Mouse (Mus musculus) liver, embryonic 16.5 days (tissue): Measurements from ENCODE around the gene Ppp1r12b. TPM values are rescaled to one million over a fixed set of nuclear protein-coding genes. Genes with fewer than 3 reads are reported as not detected.

Experiments used
- ATAC-seq: fragments of 200-750 bp; cut with Nextera tagmentation; 2 replicates; pipeline ENCODE4 v1.8.0; 2017; ENCODE audit warnings: low read depth, mild to moderate bottlenecking, moderate number of reproducible peaks, moderate library complexity
- H3K27ac ChIP-seq: fragments of 300-500 bp; sonication (generic); 2 replicates; pipeline ENCODE4 v1.5.1; 2014; ENCODE audit warnings: mild to moderate bottlenecking, low read length
- H3K27me3 ChIP-seq: fragments of 300-500 bp; sonication (generic); 2 replicates; pipeline ENCODE4 v1.6.1; 2014; ENCODE audit warnings: low read depth, low read length, mixed read lengths; ENCODE audit not compliant: control insufficient read depth, insufficient read depth
- H3K36me3 ChIP-seq: fragments of 300-500 bp; sonication (generic); 2 replicates; pipeline ENCODE4 v1.6.1; 2014; ENCODE audit warnings: mild to moderate bottlenecking; ENCODE audit not compliant: control insufficient read depth, insufficient read depth
- H3K4me1 ChIP-seq: fragments of 300-500 bp; sonication (generic); 2 replicates; pipeline ENCODE4 v1.6.1; 2014; ENCODE audit warnings: low read depth, low read length, mixed read lengths; ENCODE audit not compliant: control insufficient read depth
- H3K4me2 ChIP-seq: fragments of 300-500 bp; sonication (generic); 2 replicates; pipeline ENCODE4 v1.6.1; 2014; ENCODE audit warnings: low read depth, low read length, mixed read lengths
- H3K4me3 ChIP-seq: fragments of 300-500 bp; sonication (generic); 2 replicates; pipeline ENCODE4 v1.5.1; 2014; ENCODE audit warnings: low read depth, mild to moderate bottlenecking, low read length
- H3K9ac ChIP-seq: fragments of 300-500 bp; sonication (generic); 2 replicates; pipeline ENCODE4 v1.6.1; 2014; ENCODE audit warnings: low read depth, low read length
- H3K9me3 ChIP-seq: fragments of 300-500 bp; sonication (generic); replicated peaks from 2 replicates; pipeline ENCODE4 v1.6.1; 2016; ENCODE audit warnings: low read length; ENCODE audit not compliant: control insufficient read depth
- WGBS: fragments of 180-500 bp; shearing (Covaris S2); extraction: QIAGEN DNeasy Blood & Tissue Kit; methylation state at CpG from one replicate; pipeline ENCODE4 v1.1.7; 2014; ENCODE audit not compliant: insufficient replicate concordance; 5-methylcytosine and 5-hydroxymethylcytosine counted together
- polyA plus RNA-seq: library from polyadenylated mRNA; unstranded; fragments of >200 nt; fragmentation: Nextera tagmentation; extraction: Ambion mirVana; gene quantifications from 2 replicates; pipeline ENCODE4 v1.2.1, GENCODE M21; 2015

The Ppp1r12b gene
- polyA plus RNA-seq, 1 experiment from 2014 or later: 2.4 TPM

DNA sequence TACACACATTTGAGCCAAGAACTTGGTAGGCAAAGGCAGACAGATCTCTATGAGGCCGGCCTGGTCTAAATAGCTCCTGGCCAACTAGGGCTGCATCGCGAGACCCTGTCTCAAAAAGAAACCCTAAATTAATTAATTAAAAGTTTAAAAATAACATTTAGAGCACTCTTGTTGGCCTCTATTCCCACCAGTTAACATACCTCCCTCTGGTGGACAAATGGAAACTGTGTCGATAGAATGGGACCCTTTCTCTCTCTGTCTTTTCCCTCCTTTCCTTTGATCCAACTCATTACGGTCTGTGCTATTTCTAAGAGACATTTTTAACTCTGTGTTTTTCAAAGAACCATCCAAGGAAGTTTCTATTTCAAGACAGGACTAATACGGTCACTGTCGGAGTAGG lies 4.9 kb upstream of the Ppp1r12b start:
- Histone ChIP-seq H3K36me3 (no peaks in the 10 kb centered on the region), H3K4me3 (no peak overlapping the region), H3K27me3 (no peaks in the 10 kb centered on the region), H3K27ac (no peak overlapping the region), H3K9me3 (no peaks in the 10 kb centered on the region), H3K9ac (no peak overlapping the region), H3K4me2 (no peak overlapping the region), H3K4me1 (peaks cover 17% of the 10 kb centered on the region)
- WGBS: 63% methylated on average over 7 of the region's 7 CpGs
- no peak for ATAC-seq

GRCm38 (mm10) chr1:134955050-134955636 lies 599 bp downstream of the Ppp1r12b start:
- Histone ChIP-seq H3K36me3 (no peaks in the 10 kb centered on the region), H3K9ac (peak overlapping the region; percentile 94), H3K4me3 (peak overlapping the region; percentile 81), H3K4me1 (peaks cover 9% of the 10 kb centered on the region), H3K27me3 (no peaks in the 10 kb centered on the region), H3K27ac (peak overlapping the region; percentile 76), H3K9me3 (no peaks in the 10 kb centered on the region), H3K4me2 (peak overlapping the region; percentile 86)
- WGBS: 4% methylated on average over 16 of the region's 16 CpGs
- ATAC-seq: no peak

DNA sequence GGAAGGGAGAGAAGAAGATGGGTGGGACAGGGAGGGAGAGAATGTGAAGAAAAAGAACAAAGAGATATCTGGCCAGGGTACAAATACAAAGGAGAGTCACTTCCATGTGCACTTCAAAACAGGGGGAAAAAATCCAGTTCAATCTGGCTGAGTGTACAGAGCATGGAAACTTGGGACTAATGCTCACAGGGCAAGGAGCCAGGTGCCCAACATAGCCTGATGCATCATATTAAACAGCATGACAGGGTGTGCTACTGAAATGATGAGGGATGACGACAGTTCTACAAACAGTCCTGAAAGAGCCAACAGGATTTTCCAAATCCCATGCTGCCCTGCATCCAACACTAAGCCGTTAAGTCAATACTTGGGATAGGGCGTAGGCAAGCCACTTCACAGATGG lies 5.8 kb downstream of the Ppp1r12b start:
- no peak for ATAC-seq
- Histone ChIP-seq H3K27me3 (no peaks in the 10 kb centered on the region), H3K9ac (no peak overlapping the region), H3K4me1 (peaks cover 3% of the 10 kb centered on the region), H3K4me3 (no peak overlapping the region), H3K4me2 (no peak overlapping the region), H3K9me3 (no peaks in the 10 kb centered on the region), H3K27ac (no peak overlapping the region), H3K36me3 (no peaks in the 10 kb centered on the region)
- 79% methylated on average over 3 of the region's 3 CpGs for WGBS

GRCm38 (mm10) chr1:134947590-134947989 lies 8.2 kb downstream of the Ppp1r12b start:
- Histone ChIP-seq H3K9me3 (no peaks in the 10 kb centered on the region), H3K27ac (no peak overlapping the region), H3K4me2 (no peak overlapping the region), H3K27me3 (no peaks in the 10 kb centered on the region), H3K9ac (no peak overlapping the region), H3K36me3 (no peaks in the 10 kb centered on the region), H3K4me1 (no peaks in the 10 kb centered on the region), H3K4me3 (no peak overlapping the region)
- 85% methylated on average over 7 of the region's 7 CpGs for WGBS
- no peak for ATAC-seq

DNA sequence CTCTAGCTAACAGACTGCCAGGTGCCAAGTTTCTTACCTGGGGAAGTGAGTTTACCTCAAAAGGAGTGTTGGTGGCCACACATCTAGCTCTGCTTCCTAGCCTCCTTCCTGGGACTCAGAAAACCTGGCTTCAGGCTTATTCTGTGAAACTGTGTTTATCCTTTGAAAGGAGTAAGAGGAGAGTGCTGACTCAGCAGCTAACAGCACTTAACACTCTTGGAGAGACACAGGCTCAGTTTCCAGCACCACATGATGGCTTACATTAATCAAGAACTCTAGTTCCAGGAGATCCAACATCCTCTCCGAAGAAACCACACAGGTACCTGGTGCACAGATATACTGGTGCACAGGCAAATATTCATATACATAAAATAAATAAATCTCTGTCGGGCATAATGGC lies 12.8 kb downstream of the Ppp1r12b start:
- H3K4me1 ChIP-seq: peaks cover 6% of the 10 kb centered on the region
- H3K36me3 ChIP-seq: no peaks in the 10 kb centered on the region
- no peaks in the 10 kb centered on the region for H3K9me3 ChIP-seq
- ATAC-seq: no peak
- no peak overlapping the region for H3K27ac ChIP-seq
- WGBS: 77% methylated on average over 2 of the region's 2 CpGs
- no peaks in the 10 kb centered on the region for H3K27me3 ChIP-seq
- H3K9ac ChIP-seq: no peak overlapping the region
- no peak overlapping the region for H3K4me2 ChIP-seq
- no peak overlapping the region for H3K4me3 ChIP-seq

DNA sequence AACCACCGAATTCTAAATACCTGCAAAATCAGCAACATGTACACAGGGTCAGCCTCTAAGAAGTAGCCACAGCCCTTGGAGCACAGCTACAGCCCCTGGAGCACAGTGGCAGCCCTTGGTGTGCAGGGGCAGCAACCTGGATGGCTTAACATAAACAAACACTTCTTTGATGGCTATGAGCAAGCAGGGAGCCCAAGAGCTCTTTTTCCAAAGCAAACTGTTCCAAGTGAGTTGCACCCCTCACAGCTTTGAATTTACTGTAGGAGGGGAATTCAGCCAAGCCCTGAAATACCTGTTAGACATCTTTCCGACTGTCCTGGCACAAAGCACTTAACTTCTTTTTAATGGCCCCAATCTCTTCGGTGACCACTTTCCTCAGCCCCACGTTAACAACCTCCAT lies 14.9 kb downstream of the Ppp1r12b start:
- 72% methylated on average over 4 of the region's 4 CpGs for WGBS
- Histone ChIP-seq H3K9ac (no peak overlapping the region), H3K4me1 (peaks cover 6% of the 10 kb centered on the region)

GRCm38 (mm10) chr1:134938233-134938632 lies 17.5 kb downstream of the Ppp1r12b start:
- Histone ChIP-seq H3K9ac (no peak overlapping the region), H3K9me3 (no peaks in the 10 kb centered on the region), H3K4me2 (no peak overlapping the region), H3K4me3 (no peak overlapping the region), H3K36me3 (no peaks in the 10 kb centered on the region), H3K4me1 (peaks cover 6% of the 10 kb centered on the region), H3K27me3 (no peaks in the 10 kb centered on the region), H3K27ac (no peak overlapping the region)
- 57% methylated on average over 1 of the region's 1 CpGs for WGBS
- no peak for ATAC-seq

More for the DNA sequence above, 14.9 kb downstream of the Ppp1r12b start:
- Histone ChIP-seq H3K4me3 (no peak overlapping the region), H3K27ac (no peak overlapping the region), H3K4me2 (no peak overlapping the region), H3K36me3 (no peaks in the 10 kb centered on the region), H3K27me3 (no peaks in the 10 kb centered on the region), H3K9me3 (no peaks in the 10 kb centered on the region)
- ATAC-seq: no peak

DNA sequence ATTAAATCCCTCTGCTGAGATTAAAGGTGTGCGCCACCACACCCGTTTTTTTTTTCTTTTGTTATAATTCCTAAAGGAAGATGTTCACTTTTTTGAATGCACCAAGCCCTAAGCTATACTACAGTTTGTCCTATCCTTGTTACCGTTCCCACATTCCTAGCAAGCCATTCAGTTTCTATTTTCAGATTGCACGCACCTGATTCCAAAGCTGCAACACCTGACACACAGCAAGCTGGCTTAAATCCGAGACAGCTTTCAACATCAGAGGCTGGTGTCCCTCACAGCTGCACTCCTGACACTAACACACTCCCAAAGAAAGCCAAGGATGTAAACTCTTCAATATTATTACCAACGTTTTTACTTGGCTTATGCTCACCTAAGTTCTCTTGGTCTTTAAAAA lies 19.4 kb downstream of the Ppp1r12b start:
- no peak overlapping the region for H3K4me2 ChIP-seq
- no peaks in the 10 kb centered on the region for H3K36me3 ChIP-seq
- H3K9me3 ChIP-seq: no peaks in the 10 kb centered on the region
- no peak for ATAC-seq
- H3K27me3 ChIP-seq: no peaks in the 10 kb centered on the region
- no peak overlapping the region for H3K9ac ChIP-seq
- 69% methylated on average over 6 of the region's 6 CpGs for WGBS
- H3K4me1 ChIP-seq: peaks cover 6% of the 10 kb centered on the region
- H3K4me3 ChIP-seq: no peak overlapping the region
- no peak overlapping the region for H3K27ac ChIP-seq

DNA sequence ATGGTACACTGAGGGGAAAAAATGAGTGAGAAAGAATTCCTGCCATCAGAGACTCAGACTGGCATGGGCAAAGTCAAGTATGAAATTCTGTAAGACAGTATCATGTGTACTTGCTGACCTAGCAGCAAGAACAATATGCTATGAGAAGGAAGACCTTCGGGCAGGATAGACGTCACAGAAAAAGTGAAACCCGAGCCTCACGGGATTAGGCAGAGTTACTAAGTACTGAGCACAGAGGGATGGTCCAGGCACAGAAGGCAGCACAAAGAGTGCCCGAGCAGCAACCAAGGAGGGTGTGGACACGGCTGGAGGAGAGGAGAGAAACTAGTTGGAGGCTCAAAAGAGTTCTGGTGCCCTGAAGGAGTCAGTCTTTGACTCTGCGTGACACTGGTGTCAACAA lies 23.3 kb downstream of the Ppp1r12b start:
- H3K4me3 ChIP-seq: no peak overlapping the region
- no peaks in the 10 kb centered on the region for H3K9me3 ChIP-seq
- no peaks in the 10 kb centered on the region for H3K36me3 ChIP-seq
- H3K4me1 ChIP-seq: no peaks in the 10 kb centered on the region
- 68% methylated on average over 7 of the region's 7 CpGs for WGBS
- no peak overlapping the region for H3K4me2 ChIP-seq
- no peaks in the 10 kb centered on the region for H3K27me3 ChIP-seq
- H3K9ac ChIP-seq: no peak overlapping the region
- ATAC-seq: no peak
- H3K27ac ChIP-seq: no peak overlapping the region
